Mouse (Mus musculus): ENCODE measurements around the gene Dlgap4.

Gene Dlgap4

DNA sequence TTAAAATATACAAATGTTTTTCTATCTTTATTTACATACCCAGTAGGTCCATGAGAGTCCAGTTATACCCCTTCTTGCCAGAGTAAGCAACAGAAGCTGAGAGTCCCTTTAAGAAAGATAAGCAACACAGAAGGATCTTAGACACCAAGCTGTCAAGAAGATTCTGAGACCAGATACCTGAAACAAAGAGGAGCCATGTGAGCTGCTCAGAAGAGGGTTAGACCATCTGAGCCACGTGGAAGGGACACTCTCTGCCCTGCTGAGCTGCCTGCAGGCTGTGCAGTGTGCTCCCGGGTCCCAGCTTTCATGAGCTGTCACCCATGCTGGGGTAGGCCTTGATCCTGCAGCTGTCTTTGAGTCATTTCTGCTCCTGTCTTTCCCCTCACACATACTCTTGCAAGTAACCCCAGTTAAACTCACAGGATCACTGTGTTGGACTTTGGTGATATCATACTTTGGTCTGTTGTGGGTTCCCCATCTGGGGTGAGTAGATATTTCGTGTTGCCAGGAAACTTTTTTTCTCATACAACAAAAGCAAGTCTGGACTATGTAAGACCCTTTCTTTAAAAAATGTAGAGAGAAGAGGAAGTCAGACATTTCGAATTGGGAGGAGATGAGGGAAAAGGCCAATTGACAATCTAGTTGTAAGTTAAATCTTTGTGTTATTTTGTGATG lies 190.3 kb downstream of the Dlgap4 start:
- DNase-seq (ENCODE audit: low spot score), result no peak

DNA sequence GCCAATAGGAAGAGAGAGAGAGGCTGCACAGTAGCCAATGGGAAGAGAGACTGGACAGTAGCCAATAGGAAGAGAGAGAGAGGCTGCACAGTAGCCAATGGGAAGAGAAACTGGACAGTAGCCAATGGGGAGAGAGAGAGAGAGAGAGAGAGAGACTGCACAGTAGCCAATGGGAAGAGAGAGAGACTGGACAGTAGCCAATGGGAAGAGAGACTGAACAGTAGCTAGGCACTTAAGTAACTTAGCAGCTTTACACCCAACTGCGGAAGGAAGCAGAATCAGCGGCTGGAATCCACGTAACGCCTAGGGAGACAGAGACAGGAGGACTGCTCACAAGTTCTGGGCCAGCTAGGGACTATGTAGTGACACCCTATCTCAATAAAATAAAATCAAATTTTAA lies 191.1 kb downstream of the Dlgap4 start:
- DNase-seq (ENCODE audit: low spot score), result no peak

DNA sequence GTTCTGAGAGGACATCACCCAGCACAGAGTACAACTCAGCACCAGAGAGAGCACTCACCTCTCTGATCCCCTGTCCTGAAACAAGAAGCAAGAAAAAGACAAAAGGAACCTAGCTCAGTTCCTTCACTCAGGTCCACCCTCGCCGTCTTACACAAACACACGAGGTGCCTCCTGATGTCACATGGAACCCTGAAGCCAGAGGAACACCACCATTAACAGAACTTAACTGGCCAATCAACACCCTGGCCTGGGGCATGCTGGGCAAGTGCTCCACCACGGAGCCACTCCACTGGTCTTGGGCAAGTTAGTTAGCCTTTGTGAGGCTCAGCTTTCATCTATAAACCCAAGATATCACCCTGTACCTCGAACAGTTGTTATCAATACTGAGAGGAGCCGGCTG lies 193.4 kb downstream of the Dlgap4 start:
- no peak for DNase-seq (ENCODE audit: low spot score)

DNA sequence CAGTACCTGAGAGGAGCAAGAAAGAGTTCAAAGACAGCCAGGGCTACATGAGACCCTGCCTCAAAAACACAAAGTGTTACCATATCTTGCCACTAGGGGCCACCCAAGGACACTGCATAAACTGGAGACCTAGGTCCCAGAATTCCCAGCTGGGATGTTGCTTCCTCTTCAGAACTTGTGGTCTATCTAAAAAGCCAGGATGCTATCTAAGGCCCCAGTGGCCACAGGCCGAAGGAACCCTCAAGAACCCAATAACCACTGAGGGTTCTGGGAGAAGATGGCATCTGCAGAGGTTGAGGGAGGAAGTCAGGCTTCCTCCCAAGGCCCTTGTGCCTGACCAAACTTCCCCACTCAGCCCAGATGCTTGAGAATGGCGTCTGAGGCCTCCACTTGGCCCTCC lies 196.1 kb downstream of the Dlgap4 start:
- DNase-seq (ENCODE audit: low spot score), result peak; percentile 92

DNA sequence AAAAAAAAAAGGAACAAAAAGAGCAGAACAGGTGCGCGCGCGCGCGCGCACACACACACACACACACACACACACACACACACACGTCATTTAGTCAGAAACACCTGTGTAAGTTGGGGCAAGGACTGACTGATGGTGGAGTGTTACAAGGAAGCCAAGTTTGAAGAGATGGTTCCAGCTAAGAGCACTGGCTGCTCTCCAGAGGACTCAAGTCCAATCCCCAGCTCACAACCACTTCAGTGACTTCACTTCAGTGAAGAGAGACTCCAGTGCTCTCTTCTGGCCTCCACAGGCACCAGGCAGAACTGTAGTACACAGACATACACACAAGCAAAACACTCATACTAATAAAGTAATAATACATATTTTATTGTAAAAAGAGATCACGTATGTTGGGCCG lies 197.2 kb downstream of the Dlgap4 start:
- DNase-seq (ENCODE audit: low spot score), result no peak

DNA sequence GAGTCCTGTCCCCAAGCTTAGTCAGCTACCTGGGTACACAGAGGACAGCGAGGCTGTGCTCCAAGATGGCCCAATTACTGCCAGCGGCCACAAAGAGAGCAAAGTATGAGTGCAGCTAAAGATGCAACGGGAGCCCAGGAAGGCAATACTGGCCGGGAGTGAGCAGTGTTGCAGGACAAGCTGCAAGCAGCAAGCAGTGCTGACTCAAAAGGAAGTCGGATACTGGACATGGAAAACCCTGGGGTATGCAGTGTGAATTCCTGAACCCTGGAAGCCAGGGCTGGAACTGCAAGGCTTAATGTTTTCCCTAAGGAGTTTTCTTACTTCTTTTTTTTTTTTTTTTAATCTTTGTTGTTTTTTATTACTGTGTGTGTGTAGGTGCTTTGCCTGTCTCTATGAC lies 198.1 kb downstream of the Dlgap4 start:
- no peak for DNase-seq (ENCODE audit: low spot score)
